Mouse (Mus musculus): ENCODE measurements around the gene Npsr1.

DNA sequence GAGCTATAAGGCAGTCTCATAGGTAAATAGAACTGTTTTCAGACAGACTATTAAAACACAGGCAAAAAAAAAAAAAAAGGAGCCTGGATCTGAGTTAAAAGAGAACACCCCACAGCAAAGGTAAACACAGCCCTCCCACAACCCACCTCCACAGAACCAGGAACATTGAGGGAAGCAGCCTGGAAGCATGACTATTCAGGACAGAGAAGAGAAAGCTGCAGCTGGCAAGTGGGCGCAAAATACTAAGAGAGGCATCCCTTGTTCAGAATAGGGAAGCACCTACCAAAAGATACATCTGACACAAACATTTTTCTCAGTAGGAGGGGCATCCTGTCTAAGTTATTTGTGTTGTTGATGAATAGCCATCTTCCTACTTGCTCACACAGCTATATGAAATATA, 113.8 kb downstream of the Npsr1 start:
- TF ChIP-seq EP300 (optimal IDR thresholded peaks at IDR 0.05) (no peak), CTCF (IDR thresholded peaks at IDR 0.05; ENCODE audit: low read depth) (no peak)

All from stomach, postnatal 0 days (tissue).